Mouse (Mus musculus): ENCODE results near the gene Stxbp1.
A peak's percentile ranks its signal among the peaks of the same experiment; 100 is the strongest.

The Stxbp1 gene

DNA sequence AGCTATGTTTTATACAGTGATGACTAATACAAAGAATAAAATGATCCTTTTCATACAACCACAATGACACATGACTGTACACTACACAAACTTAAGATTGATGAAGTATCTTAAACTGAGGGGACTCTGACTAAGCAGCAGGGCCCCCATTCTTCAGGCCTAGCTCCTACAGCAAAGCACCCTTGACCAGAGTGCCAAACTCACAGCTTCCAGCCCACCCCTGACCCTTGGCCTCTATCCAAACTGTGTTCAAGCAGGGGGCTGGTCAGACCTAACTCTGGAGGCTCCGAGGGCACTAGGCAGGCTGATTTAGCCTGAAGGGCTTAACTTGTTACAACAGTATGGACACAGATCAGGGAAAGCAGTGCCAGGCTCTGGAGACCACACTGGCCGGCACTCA, 58.5 kb downstream of the Stxbp1 start:
- no peak for DNase-seq (ENCODE audit: low read depth, low spot score)

- no peak for DNase-seq (ENCODE audit: low read depth, low spot score)
These were observed 59.9 kb downstream of the Stxbp1 start for GRCm38 (mm10) chr2:32787176-32787575.

DNA sequence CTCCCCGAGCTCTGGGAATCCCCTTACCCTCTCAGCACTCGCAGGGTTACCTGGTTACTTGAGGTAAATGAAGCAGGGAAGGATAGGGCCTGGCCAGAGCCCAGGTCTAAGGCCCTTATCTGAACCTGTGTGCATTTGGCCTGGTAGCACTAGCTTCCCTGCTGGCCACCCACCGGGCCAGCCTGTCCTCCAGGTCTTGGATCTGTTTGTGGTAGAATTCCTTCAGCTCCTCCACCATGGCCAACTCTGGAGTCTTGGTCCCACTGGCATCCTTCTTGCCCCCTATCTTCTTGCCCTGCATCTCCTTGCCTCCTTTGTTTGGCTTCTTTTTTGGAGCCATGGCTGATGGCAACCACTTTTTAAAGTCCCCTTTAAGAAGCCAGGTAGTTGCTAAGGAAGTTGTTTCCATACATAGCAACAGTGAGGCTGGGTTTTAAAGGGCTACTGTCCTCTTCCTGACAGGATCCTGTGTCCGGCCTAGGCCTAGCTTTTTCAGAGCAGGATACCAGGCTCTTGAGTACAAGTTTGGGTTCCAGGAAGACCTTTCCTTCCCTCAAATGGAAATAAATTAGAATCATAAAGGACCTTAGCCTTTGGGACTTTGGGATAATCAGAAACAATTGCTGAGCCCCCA, 62.9 kb downstream of the Stxbp1 start, which contains the start of gene Cfap157:
Cfap157 (minus strand) TSS at position 381 of the 634 bp plus-strand sequence.
- no peak for DNase-seq (ENCODE audit: low read depth, low spot score)

DNA sequence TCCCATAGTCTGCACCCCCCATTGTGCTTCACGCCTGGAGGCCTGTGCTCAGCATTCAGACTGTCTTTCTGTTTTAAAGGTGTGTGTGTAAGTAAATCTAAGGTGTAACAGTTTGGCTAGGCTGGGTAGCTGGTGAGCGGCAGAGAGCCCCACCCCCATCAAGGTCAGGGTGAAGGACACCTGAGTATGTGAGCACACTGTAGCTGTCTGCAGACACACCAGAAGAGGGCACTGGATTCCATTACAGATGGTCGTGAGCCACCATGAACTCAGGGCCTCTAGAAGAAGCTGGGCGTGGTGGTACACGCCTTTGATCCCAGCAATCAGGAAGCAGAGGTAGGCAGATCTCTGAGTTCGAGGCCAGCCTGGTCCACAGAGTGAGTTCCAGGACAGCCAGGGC, 65.3 kb downstream of the Stxbp1 start:
- DNase-seq (ENCODE audit: low read depth, low spot score): no peak

DNA sequence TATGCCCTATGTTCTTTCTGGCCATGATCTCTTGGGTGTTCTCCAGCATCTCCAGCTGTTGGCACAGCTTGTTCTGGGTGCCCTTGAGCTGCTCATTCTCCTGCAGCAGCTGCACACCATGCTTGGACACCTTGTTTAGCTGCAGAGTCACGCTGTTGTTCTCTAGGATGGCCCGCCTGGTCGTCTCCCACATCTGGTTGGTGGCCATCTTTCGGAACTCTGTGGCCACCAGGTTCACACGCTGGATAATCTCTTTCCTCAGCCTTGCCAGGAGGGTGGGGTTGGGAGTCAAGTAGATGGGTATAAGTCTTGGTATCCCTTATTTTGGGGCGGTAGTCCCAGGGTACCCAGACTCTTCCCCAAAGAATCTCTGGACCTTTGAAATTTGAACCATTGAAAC, 67.3 kb downstream of the Stxbp1 start:
- no peak for DNase-seq (ENCODE audit: low read depth, low spot score)

DNA sequence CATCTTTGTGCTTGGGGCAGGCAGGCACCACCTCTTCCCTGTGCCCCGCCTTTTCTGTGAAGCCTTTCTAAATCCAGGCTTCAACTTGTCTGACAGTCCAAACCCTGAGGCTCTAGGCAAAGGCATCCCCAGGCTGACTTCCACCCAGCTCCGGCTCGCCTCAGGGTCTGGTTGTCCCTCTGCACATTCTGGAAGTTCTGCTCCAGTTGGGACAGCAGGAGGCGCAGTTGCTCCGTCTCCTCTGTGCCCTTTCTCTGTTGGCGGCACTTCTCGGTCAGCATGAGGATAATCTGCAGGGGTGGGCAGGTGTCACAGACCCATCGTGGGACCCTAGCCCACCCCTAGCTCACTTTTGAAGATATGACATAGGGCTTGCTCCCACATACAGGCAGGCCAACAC, 67.9 kb downstream of the Stxbp1 start:
- DNase-seq (ENCODE audit: low read depth, low spot score): no peak

DNA sequence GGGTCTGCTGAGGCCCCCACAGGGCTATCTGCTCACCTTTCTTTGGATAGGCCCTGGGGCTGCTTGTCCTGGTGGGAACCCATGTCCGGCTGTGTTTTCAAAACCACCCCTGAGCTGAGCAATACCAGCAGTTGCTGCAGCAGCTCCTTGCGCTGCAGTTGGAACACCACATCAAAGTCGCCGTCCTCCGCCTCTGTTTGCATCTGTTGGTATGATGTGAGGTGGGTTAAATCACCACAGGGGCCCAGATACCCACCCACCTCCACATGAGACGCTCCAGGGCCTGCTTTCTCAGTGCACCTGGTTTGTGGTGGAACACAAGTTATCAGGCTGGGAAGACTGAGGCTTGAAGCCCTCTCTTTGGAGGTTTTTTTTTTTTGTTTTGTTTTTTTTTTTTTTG, 69.0 kb downstream of the Stxbp1 start:
- DNase-seq (ENCODE audit: low read depth, low spot score): no peak

GRCm38 (mm10) chr2:32776192-32776591, 70.9 kb downstream of the Stxbp1 start:
- no peak for DNase-seq (ENCODE audit: low read depth, low spot score)

DNA sequence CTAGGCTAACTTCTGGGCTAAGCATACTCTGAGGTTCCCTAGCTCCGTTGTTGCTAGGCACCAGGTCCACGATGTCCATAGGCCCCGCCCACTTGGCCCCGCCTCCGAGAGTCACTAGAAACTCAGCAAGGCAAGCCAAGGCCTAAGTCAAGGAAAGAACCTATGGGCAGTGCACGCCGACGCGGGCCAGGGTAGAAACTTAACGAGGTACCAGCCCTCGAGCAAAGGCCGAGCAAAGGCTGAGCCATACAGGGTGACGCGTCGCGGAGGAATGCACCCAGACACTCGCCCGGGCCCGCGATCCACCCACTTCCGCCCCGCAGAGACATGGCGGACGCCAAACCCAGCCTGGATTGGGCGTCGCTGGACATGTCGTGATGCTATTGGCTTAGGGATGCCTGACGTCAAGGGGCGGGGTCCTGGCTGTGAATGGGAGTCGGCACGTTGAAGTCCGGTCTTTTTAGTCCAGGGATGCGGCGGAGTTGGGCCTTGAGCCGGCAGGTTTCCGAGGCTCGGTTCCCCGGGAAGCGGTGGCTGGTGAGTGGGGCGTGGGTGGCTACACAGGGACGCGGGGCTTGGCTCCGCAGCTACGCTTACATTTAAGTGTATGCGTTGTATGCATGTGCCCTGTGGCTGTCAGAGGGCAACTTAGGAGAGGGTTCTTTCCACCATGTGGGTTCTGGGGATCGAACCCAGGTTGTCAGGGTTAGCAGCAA, 71.5 kb downstream of the Stxbp1 start, which contains the start of the genes Ttc16 and Ptrh1:
Ttc16 (minus strand) TSS at position 275 of the 716 bp plus-strand sequence.
Ptrh1 (plus strand) TSS at position 428 of the 716 bp plus-strand sequence.
- peak; percentile 88 for DNase-seq (ENCODE audit: low read depth, low spot score)

DNA sequence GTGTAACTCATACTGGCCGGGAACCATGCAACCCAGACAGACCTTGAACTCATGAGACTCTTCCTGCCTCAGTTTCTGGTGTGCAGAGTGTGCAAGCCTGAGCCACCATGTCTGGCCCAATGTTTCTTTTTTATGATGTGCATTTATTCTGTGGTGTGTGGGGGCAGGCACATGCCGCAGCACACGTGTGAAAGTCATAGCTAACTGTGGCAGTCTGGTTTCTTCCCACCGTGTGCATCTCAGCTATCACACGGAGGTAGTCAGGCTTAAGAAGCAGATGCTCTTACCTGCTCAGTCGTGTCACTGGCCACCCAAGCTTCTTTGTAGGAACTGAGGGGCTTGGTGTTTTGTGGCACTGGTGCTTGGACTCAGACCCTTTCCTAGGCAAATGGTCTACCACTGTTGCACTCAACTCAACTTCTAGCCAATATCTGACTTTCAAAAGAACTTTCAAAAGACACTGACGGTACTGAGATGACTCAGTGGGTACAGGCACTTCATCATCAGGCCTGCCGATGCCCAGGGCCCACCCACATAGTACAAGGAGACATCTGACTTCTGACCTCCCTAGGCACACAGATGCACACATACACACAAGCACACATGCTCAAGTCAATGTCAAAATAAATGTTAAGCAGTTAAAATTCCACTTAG, 74.3 kb downstream of the Stxbp1 start:
- DNase-seq (ENCODE audit: low read depth, low spot score): no peak

DNA sequence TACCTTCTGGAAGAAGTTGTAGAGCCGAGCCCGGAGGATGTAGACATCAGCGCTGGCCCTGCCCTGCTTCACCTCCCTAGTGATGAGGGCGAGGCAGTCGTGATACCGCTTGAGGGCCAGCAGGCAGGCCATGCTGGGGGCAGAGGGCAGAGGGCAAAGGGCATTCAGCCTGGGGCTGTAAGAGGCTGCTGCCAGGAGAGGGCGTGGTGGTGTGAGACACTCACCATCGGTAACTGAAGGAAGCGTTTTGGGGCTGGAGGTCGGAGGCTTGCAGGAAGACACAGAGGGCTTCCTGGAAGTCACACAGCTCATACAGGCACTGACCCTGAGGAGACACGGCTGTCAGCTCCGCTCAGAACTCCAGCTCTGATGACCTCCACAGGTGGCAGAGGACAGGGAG, 75.2 kb downstream of the Stxbp1 start:
- DNase-seq (ENCODE audit: low read depth, low spot score): no peak

- DNase-seq (ENCODE audit: low read depth, low spot score): no peak
These were observed 77.5 kb downstream of the Stxbp1 start for GRCm38 (mm10) chr2:32769327-32770085.

DNA sequence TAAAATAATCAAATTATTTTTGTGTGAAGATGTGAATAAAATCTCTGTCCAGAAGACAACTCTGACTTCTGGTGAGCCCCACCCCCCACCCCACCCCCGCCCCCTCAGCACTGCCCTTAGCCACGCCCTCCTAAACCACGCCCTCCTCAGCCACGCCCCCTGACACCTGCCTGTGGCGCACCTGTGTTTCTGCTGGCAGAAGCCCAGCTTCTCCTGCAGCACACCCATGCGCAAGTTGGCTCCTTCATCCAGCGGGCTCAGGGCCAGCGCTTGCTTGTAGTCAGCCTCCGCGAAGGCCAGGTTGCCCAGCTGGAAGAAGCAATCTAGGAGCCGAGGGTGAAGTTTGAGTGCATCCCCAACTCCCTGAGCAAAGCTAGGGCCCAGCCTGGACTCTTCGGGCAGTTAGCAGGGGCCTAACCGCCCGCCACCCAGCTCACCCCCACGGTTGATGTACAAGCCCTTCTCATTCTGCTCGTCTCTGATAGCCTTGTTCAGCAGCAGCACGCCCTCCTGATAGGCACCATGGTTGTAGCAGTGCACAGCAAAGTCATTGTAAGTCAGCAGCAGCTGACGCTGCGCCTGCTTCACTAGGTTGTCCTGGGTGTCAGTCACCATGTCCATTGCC, 78.3 kb downstream of the Stxbp1 start:
- DNase-seq (ENCODE audit: low read depth, low spot score): no peak

DNA sequence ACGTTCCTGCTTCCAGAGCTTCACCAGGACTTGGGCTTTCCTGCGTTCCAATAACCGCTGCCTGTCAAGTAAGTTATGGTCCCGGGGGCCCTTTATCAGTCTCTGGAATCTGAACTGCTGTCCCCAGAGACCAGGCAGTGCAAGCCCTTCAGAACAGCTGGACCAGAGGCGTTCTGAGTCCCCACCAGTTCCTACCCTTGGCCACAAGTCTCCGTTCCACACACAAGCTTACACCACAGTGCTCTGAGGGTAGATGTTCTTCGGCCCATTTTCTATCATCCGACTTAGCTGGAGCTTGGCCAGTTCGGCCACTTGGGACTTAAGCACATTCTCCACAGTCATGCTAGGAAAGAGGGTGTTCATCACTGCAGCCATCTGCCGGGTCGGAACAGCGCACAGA, 79.8 kb downstream of the Stxbp1 start:
- no peak for DNase-seq (ENCODE audit: low read depth, low spot score)

DNA sequence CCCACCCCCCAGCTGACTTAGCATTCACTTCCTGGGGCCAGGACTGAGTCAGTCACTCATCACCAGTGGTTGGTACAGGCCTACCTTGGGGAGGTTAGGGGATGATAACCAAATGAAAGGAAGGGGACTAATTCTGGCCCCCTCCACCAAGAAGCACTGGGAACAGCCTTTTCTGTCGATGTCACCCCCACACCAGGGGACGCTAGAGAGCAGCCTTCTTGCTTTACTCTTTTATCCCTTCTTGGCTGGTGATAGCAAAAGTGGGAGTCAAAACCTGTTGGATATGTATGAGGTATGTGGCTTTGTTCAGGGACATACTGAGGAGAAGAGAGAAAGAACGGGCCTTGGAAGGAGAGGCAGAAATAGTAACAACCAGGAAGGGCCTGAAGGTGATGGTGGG, 83.7 kb downstream of the Stxbp1 start:
- DNase-seq (ENCODE audit: low read depth, low spot score): no peak

DNA sequence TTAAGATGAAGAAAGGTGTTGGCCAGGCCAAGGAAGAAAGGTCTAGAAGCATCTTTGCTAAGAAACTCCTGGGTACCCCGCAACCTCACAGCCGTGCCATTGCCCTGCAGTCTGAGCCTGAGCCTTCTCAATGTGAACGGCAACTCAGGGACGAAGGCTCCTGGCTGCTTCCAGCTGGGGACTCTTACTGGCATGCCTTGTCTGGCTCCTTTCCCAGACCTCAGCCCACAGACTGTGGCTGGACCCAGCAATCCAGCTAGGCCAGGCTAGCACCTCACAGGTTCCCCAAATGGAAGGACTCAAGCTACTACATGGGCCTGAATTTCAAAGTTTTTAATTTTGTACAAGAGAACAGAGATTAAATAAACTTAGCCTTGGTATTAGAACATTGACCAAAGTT, 85.2 kb downstream of the Stxbp1 start:
- no peak for DNase-seq (ENCODE audit: low read depth, low spot score)

GRCm38 (mm10) chr2:32761361-32761760, 85.7 kb downstream of the Stxbp1 start:
- no peak for DNase-seq (ENCODE audit: low read depth, low spot score)

- DNase-seq (ENCODE audit: low read depth, low spot score): no peak
These were observed 88.0 kb downstream of the Stxbp1 start for GRCm38 (mm10) chr2:32759001-32759400.

- DNase-seq (ENCODE audit: low read depth, low spot score): no peak
These were observed 88.5 kb downstream of the Stxbp1 start for GRCm38 (mm10) chr2:32758503-32758902.

DNA sequence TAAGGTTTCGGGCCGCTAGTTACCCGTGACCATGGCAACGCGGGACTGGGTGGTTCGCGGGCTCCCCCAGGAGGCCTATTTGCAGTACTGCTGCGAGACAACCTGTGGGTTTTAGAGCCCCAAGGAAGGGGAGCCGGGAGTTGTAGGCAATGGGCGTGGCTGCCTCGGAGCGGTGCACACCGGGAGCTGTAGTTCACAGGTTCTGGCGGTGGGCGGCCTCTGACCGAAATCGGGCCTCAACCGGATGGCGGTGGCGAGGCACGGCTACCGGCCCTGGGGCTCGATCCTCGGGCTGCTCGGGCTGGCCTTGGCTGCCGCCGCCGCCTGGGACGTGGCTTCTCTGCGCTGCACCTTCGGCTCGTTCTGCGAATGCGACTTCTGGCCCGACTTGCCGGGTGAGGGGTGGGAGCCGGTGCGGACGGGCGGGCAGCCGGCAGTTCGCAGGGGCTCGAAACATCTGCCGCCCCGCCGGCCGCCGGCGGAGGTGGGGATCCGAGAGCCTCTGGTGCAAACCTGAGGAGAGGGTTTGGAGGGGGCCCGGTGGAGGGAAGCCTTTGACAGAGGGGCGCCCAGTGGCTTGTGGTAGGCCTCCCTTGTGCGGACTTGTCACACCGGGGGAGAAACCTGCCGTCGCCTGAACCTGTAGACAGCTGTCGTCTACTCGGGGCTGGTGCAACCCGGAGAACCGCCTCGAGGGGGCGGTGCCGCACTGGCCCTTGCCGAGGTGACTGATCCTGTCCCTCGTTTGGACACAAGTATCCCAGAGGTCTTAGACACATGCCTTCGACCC, 89.8 kb downstream of the Stxbp1 start, which contains the start of gene Tor2a:
Tor2a (plus strand) TSS at position 179 of the 790 bp plus-strand sequence.
- peak; percentile 89 for DNase-seq (ENCODE audit: low read depth, low spot score)

GRCm38 (mm10) chr2:32756674-32757055, 90.4 kb downstream of the Stxbp1 start:
- DNase-seq (ENCODE audit: low read depth, low spot score): no peak

All from retina, adult 2 months (tissue).